ENCODE assay signal across 25 mouse cellular contexts in the genomic region with DNA sequence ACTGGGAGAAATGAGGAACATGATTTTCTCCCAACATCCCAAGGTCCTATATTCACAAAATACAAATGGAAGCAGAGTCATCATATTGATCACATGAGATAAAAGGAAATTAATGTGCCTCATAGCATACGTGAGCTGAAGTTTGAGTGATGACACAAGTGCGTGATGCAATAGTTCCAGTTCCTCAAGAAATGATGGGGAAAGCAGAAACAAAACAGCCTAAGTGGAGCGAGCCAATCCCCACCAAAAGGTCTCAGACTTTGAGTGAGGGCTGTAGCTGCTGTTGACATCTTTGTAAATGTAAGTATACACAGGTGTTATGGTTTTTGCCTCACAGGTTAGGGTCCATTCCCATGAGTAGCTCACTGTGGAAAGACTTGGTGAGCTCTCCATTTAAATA.
"Had no signal": no experiment of that assay in that cellular context is flagged by ENCODE, and none has a peak within 500 bp of the region (broad histone marks: within the 10 kb centered on the region; RNA-seq: fewer than 3 reads in every experiment).

No protein-coding gene starts in this region.

- H3K36me3 ChIP-seq: heart, embryonic 10.5 days; heart, embryonic 12.5 days; hindbrain, embryonic 10.5 days; hindbrain, embryonic 12.5 days; intestine, embryonic 15.5 days; limb, embryonic 13.5 days; limb, embryonic 15.5 days; liver, embryonic 12.5 days had no signal

- DNase-seq: forebrain, postnatal 0 days; gastrocnemius, postnatal 14 days; gastrocnemius, postnatal 36 days; heart, postnatal 10 days; heart, postnatal 4 days; kidney, adult 18-20 months; kidney, adult 8-10 months; kidney, postnatal 14 days; kidney, postnatal 36 days; layer of hippocampus, adult 9-11 months; layer of hippocampus, postnatal 36 days; left cerebral cortex, postnatal 4 days had no signal

- H3K27me3 ChIP-seq: heart, embryonic 12.5 days; hindbrain, embryonic 12.5 days; intestine, embryonic 15.5 days; limb, embryonic 13.5 days; limb, embryonic 15.5 days; liver, embryonic 12.5 days had no signal

- ATAC-seq: forebrain, postnatal 0 days; hindbrain, embryonic 16.5 days; inflammation-experienced regulatory T-cells, adult 6 months; intestine, embryonic 15.5 days; intestine, postnatal 0 days; liver, embryonic 12.5 days had no signal

- H3K9ac ChIP-seq: forebrain, postnatal 0 days; heart, embryonic 12.5 days; hindbrain, embryonic 12.5 days; hindbrain, embryonic 14.5 days; intestine, embryonic 15.5 days; limb, embryonic 13.5 days; limb, embryonic 15.5 days; liver, embryonic 12.5 days; liver, embryonic 14.5 days had no signal

- H3K4me1 ChIP-seq: heart, embryonic 10.5 days; heart, embryonic 12.5 days; hindbrain, embryonic 10.5 days; hindbrain, embryonic 12.5 days; intestine, embryonic 15.5 days; limb, embryonic 13.5 days; limb, embryonic 15.5 days; liver, embryonic 12.5 days had no signal

- H3K27ac ChIP-seq: heart, embryonic 10.5 days; hindbrain, embryonic 10.5 days; hindbrain, embryonic 12.5 days; hindbrain, embryonic 14.5 days; intestine, embryonic 15.5 days; limb, embryonic 13.5 days; limb, embryonic 15.5 days; liver, embryonic 12.5 days; liver, embryonic 14.5 days had no signal

- H3K9me3 ChIP-seq: heart, embryonic 10.5 days; heart, embryonic 12.5 days; hindbrain, embryonic 10.5 days; hindbrain, embryonic 12.5 days; intestine, embryonic 15.5 days; limb, embryonic 13.5 days; limb, embryonic 15.5 days; liver, embryonic 12.5 days had no signal

- H3K4me2 ChIP-seq: heart, embryonic 12.5 days; hindbrain, embryonic 12.5 days; hindbrain, embryonic 14.5 days; intestine, embryonic 15.5 days; limb, embryonic 13.5 days; limb, embryonic 15.5 days; liver, embryonic 12.5 days had no signal

- H3K4me3 ChIP-seq: heart, embryonic 10.5 days; heart, embryonic 12.5 days; hindbrain, embryonic 10.5 days; hindbrain, embryonic 12.5 days; intestine, embryonic 15.5 days; limb, embryonic 13.5 days; limb, embryonic 15.5 days; liver, embryonic 12.5 days had no signal
